Comparison of ENCODE assay signal across 10 mouse cellular contexts in genomic region chr7:144415795-144416194, GRCm38 (mm10). TPM values are rescaled to one million over a fixed set of nuclear protein-coding genes. Genes with fewer than 3 reads are reported as not detected.
A peak's percentile ranks its signal among the peaks of the same experiment; 100 is the strongest.
DNase-seq lines count a peak whose midpoint lies in the region; ATAC-seq and TF ChIP-seq lines count a peak whose summit lies in the region.
"Had no signal": no experiment of that assay in that cellular context is flagged by ENCODE, and none has a peak within 500 bp of the region (broad histone marks: within the 10 kb centered on the region; RNA-seq: fewer than 3 reads in every experiment).

No protein-coding gene starts in this region.

- no peak overlapping the region for H3K4me2 ChIP-seq in lung, embryonic 14.5 days
- H3K4me2 ChIP-seq in midbrain, embryonic 15.5 days = no peak overlapping the region
- H3K4me2 ChIP-seq in midbrain, embryonic 11.5 days = no peak overlapping the region
- H3K4me2 ChIP-seq: forebrain, embryonic 13.5 days; hindbrain, embryonic 13.5 days had no signal

- no peak overlapping the region for H3K4me3 ChIP-seq in lung, embryonic 14.5 days (ENCODE audit: low read depth, low read length)
- no peak overlapping the region for H3K4me3 ChIP-seq in midbrain, embryonic 15.5 days
- H3K4me3 ChIP-seq in midbrain, embryonic 11.5 days (ENCODE audit: low read depth, low read length) = no peak overlapping the region
- H3K4me3 ChIP-seq: forebrain, embryonic 13.5 days; hindbrain, embryonic 13.5 days had no signal

- H3K36me3 ChIP-seq in lung, embryonic 14.5 days (ENCODE audit: insufficient read depth) = no peaks in the 10 kb centered on the region
- H3K36me3 ChIP-seq in midbrain, embryonic 15.5 days (replicated peaks) = no peaks in the 10 kb centered on the region
- no peaks in the 10 kb centered on the region; the same call in 1 of the 2 replicates for H3K36me3 ChIP-seq in midbrain, embryonic 11.5 days (ENCODE audit: control insufficient read depth, insufficient read depth, low read length)

- no peak overlapping the region for H3K9ac ChIP-seq in lung, embryonic 14.5 days
- H3K9ac ChIP-seq in midbrain, embryonic 15.5 days = no peak overlapping the region
- H3K9ac ChIP-seq in midbrain, embryonic 11.5 days (ENCODE audit: low read length) = no peak overlapping the region
- H3K9ac ChIP-seq: forebrain, embryonic 13.5 days; hindbrain, embryonic 13.5 days had no signal

- no peaks in the 10 kb centered on the region for H3K27me3 ChIP-seq in lung, embryonic 14.5 days (ENCODE audit: insufficient read depth, low read length)
- no peaks in the 10 kb centered on the region for H3K27me3 ChIP-seq in midbrain, embryonic 15.5 days (replicated peaks)
- no peaks in the 10 kb centered on the region for H3K27me3 ChIP-seq in midbrain, embryonic 11.5 days (ENCODE audit: control insufficient read depth, insufficient read depth, low read length)
- H3K27me3 ChIP-seq: forebrain, embryonic 13.5 days; hindbrain, embryonic 13.5 days had no signal

- ATAC-seq in lung, embryonic 14.5 days (ENCODE audit: insufficient read depth) = no peak
- no peak for ATAC-seq in midbrain, embryonic 15.5 days (replicated peaks)
- ATAC-seq in midbrain, embryonic 11.5 days (ENCODE audit: low FRiP score) = no peak
- ATAC-seq: forebrain, embryonic 13.5 days had no signal

- no peak overlapping the region for H3K27ac ChIP-seq in lung, embryonic 14.5 days (ENCODE audit: low read depth)
- H3K27ac ChIP-seq in midbrain, embryonic 15.5 days = no peak overlapping the region
- H3K27ac ChIP-seq in midbrain, embryonic 11.5 days (ENCODE audit: low read depth, low read length) = no peak overlapping the region
- H3K27ac ChIP-seq: forebrain, embryonic 13.5 days; hindbrain, embryonic 13.5 days had no signal

- no peaks in the 10 kb centered on the region for H3K9me3 ChIP-seq in lung, embryonic 14.5 days (ENCODE audit: low read depth, low read length)
- H3K9me3 ChIP-seq in midbrain, embryonic 15.5 days = no peaks in the 10 kb centered on the region
- H3K9me3 ChIP-seq in midbrain, embryonic 11.5 days (ENCODE audit: control insufficient read depth, low read length) = no peaks in the 10 kb centered on the region
- H3K9me3 ChIP-seq: forebrain, embryonic 13.5 days; hindbrain, embryonic 13.5 days had no signal

- peak; percentile 41 for TF ChIP-seq CTCF in lung, embryonic 14.5 days (IDR thresholded peaks at IDR 0.05; ENCODE audit: low read depth)

- DNase-seq in embryo, embryonic 10.5 days (ENCODE audit: low spot score) = peak; percentile 23
- DNase-seq in embryo, embryonic 9.5 days (ENCODE audit: extremely low spot score) = no peak
- peak; percentile 27 to 37 for DNase-seq in lung, adult 18-20 months
- no peak for DNase-seq in lung, postnatal 14 days
- peak; percentile 87 for DNase-seq in ZHBTc4 (ENCODE audit: low read depth, low spot score)
- peak; percentile 24 for DNase-seq in lung, embryonic 14.5 days
- DNase-seq in midbrain, embryonic 11.5 days (ENCODE audit: low spot score, missing footprints) = no peak

- 63% methylated on average over 4 of the region's 4 CpGs for WGBS in lung, embryonic 14.5 days
- WGBS in midbrain, embryonic 15.5 days = 86% methylated on average over 4 of the region's 4 CpGs
- WGBS in midbrain, embryonic 11.5 days = 74% methylated on average over 4 of the region's 4 CpGs

- peaks cover 4% of the 10 kb centered on the region; the same call in 1 of the 2 replicates for H3K4me1 ChIP-seq in lung, embryonic 14.5 days (ENCODE audit: insufficient read depth)
- H3K4me1 ChIP-seq in midbrain, embryonic 15.5 days = peaks cover 34% of the 10 kb centered on the region
- peaks cover 19% of the 10 kb centered on the region for H3K4me1 ChIP-seq in midbrain, embryonic 11.5 days (ENCODE audit: control insufficient read depth, insufficient read depth, low read length)

RNA-seq across cellular contexts. Expression of gene Cttn, which starts 55.0 kb away (rescaled TPM):
- polyA plus RNA-seq in lung, embryonic 14.5 days (2014; fragmentation: Nextera tagmentation; extraction: Ambion mirVana) = 161 and 170 TPM in 2 replicates
- 189 and 191 TPM in 2 replicates for polyA plus RNA-seq in midbrain, embryonic 15.5 days (2015; fragmentation: Nextera tagmentation; extraction: Ambion mirVana)
- polyA plus RNA-seq in midbrain, embryonic 11.5 days (2014; fragmentation: Nextera tagmentation; extraction: Ambion mirVana) = 193 and 196 TPM in 2 replicates

Comparison
In these comparisons a context has a peak if more than half of its experiments do, and no peak if none do; other contexts are left out.
1. DNase-seq: peak in embryo, embryonic 10.5 days (single experiment), lung, adult 18-20 months (2 of 2), ZHBTc4 (single experiment) and lung, embryonic 14.5 days (single experiment); none in embryo, embryonic 9.5 days (single experiment), lung, postnatal 14 days (single experiment) and midbrain, embryonic 11.5 days (single experiment).